Mouse (Mus musculus) embryo, embryonic 10 days (tissue): Measurements from ENCODE around the gene Nceh1.
A peak's percentile ranks its signal among the peaks of the same experiment; 100 is the strongest.

Experiments used
- DNase-seq: peaks from one replicate; pipeline ENCODE4 v3.0.0-alpha.2; 2015; ENCODE audit warnings: low spot score

Nceh1 gene

GRCm38 (mm10) chr3:27182733-27183600 lies at the start of gene Nceh1:
Gene Nceh1, plus strand, starts transcription at chr3:27182965.
- peak; percentile 97 for DNase-seq

GRCm38 (mm10) chr3:27140101-27140500 lies 42.7 kb upstream of the Nceh1 start:
- no peak for DNase-seq

GRCm38 (mm10) chr3:27143570-27143969 lies 39.2 kb upstream of the Nceh1 start:
- DNase-seq = no peak

- DNase-seq = no peak
Measured at GRCm38 (mm10) chr3:27145733-27146132, 37.0 kb upstream of the Nceh1 start.

GRCm38 (mm10) chr3:27153191-27153671 lies 29.5 kb upstream of the Nceh1 start:
- DNase-seq = peak; percentile 31

- DNase-seq = peak; percentile 99
Measured at GRCm38 (mm10) chr3:27153701-27154209, 29.0 kb upstream of the Nceh1 start, which contains the start of gene Ect2. Gene Ect2, minus strand, starts transcription at chr3:27153878.

GRCm38 (mm10) chr3:27154280-27154679 lies 28.5 kb upstream of the Nceh1 start:
- no peak for DNase-seq

- DNase-seq = peak; percentile 74
Measured at GRCm38 (mm10) chr3:27155051-27155855, 27.5 kb upstream of the Nceh1 start.

- DNase-seq = no peak
Measured at GRCm38 (mm10) chr3:27155856-27156593, 26.7 kb upstream of the Nceh1 start.

GRCm38 (mm10) chr3:27156594-27156949 lies 26.2 kb upstream of the Nceh1 start:
- DNase-seq = no peak

GRCm38 (mm10) chr3:27158910-27159309 lies 23.9 kb upstream of the Nceh1 start:
- peak; percentile 39 for DNase-seq

GRCm38 (mm10) chr3:27161645-27162409 lies 20.9 kb upstream of the Nceh1 start:
- DNase-seq = no peak

GRCm38 (mm10) chr3:27162410-27162804 lies 20.4 kb upstream of the Nceh1 start:
- no peak for DNase-seq

GRCm38 (mm10) chr3:27165481-27166065 lies 17.2 kb upstream of the Nceh1 start:
- no peak for DNase-seq

- DNase-seq = no peak
Measured at GRCm38 (mm10) chr3:27170257-27170656, 12.5 kb upstream of the Nceh1 start.

GRCm38 (mm10) chr3:27179711-27180110 lies 3.1 kb upstream of the Nceh1 start:
- no peak for DNase-seq

GRCm38 (mm10) chr3:27183601-27184175 lies 923 bp downstream of the Nceh1 start:
- DNase-seq = no peak

GRCm38 (mm10) chr3:27188386-27188785 lies 5.6 kb downstream of the Nceh1 start:
- no peak for DNase-seq

GRCm38 (mm10) chr3:27189320-27190261 lies 6.8 kb downstream of the Nceh1 start:
- no peak for DNase-seq
